11 mouse cellular contexts compared by ENCODE assay signal in genomic region chr9:107659961-107660360, GRCm38 (mm10). TPM values are rescaled to one million over a fixed set of nuclear protein-coding genes. Genes with fewer than 3 reads are reported as not detected.
DNase-seq lines count a peak whose midpoint lies in the region; ATAC-seq lines count a peak whose summit lies in the region.
"Had no signal": no experiment of that assay in that cellular context is flagged by ENCODE, and none has a peak within 500 bp of the region (broad histone marks: within the 10 kb centered on the region; RNA-seq: fewer than 3 reads in every experiment).

No protein-coding gene starts in this region.

- H3K4me1 ChIP-seq in hindbrain, embryonic 13.5 days (replicated peaks): peaks cover 35% of the 10 kb centered on the region
- peaks cover 7% of the 10 kb centered on the region for H3K4me1 ChIP-seq in hindbrain, embryonic 11.5 days (replicated peaks; ENCODE audit: control insufficient read depth, insufficient read depth, low read length)
- H3K4me1 ChIP-seq in forebrain, embryonic 11.5 days (replicated peaks; ENCODE audit: control insufficient read depth, insufficient read depth, low read length): peaks cover 7% of the 10 kb centered on the region; the same call in 1 of the 2 replicates
- H3K4me1 ChIP-seq in forebrain, embryonic 16.5 days (replicated peaks; ENCODE audit: control insufficient read depth, insufficient read depth, low read length): peaks cover 22% of the 10 kb centered on the region
- H3K4me1 ChIP-seq in midbrain, embryonic 15.5 days: peaks cover 15% of the 10 kb centered on the region; the same call in 1 of the 2 replicates

- peak overlapping the region; percentile 62 for H3K27ac ChIP-seq in hindbrain, embryonic 13.5 days
- H3K27ac ChIP-seq in hindbrain, embryonic 11.5 days (ENCODE audit: low read depth, low read length): no peak overlapping the region
- no peak overlapping the region for H3K27ac ChIP-seq in forebrain, embryonic 11.5 days (ENCODE audit: low read depth, low read length)
- peak overlapping the region; percentile 58 for H3K27ac ChIP-seq in forebrain, embryonic 16.5 days (ENCODE audit: low read length)
- H3K27ac ChIP-seq in midbrain, embryonic 15.5 days: peak overlapping the region; percentile 45
- H3K27ac ChIP-seq: kidney, postnatal 0 days had no signal

- no peak for DNase-seq in hindbrain, embryonic 11.5 days (ENCODE audit: low spot score)
- no peak for DNase-seq in forebrain, embryonic 11.5 days (ENCODE audit: low spot score)
- DNase-seq in thymus, postnatal 10 days (ENCODE audit: low spot score in 2 of 2): no peak
- DNase-seq in thymus, postnatal 4 days: no peak
- DNase-seq: adrenal gland, postnatal 25 days; lung, adult 18-20 months had no signal

- H3K4me2 ChIP-seq in hindbrain, embryonic 13.5 days: no peak overlapping the region
- H3K4me2 ChIP-seq in hindbrain, embryonic 11.5 days (replicated peaks; ENCODE audit: low read depth, low read length): no peak overlapping the region
- H3K4me2 ChIP-seq in forebrain, embryonic 11.5 days (ENCODE audit: low read depth, low read length, severe bottlenecking): no peak overlapping the region
- H3K4me2 ChIP-seq in forebrain, embryonic 16.5 days (ENCODE audit: low read length): no peak overlapping the region
- no peak overlapping the region for H3K4me2 ChIP-seq in midbrain, embryonic 15.5 days

- ATAC-seq in hindbrain, embryonic 13.5 days (ENCODE audit: low FRiP score): no peak
- ATAC-seq in hindbrain, embryonic 11.5 days (ENCODE audit: low FRiP score): no peak
- ATAC-seq in forebrain, embryonic 11.5 days (replicated peaks; ENCODE audit: low FRiP score): no peak
- peak; percentile 43 for ATAC-seq in forebrain, embryonic 16.5 days
- no peak for ATAC-seq in midbrain, embryonic 15.5 days (replicated peaks)

- H3K27me3 ChIP-seq in hindbrain, embryonic 13.5 days: peaks cover 6% of the 10 kb centered on the region
- H3K27me3 ChIP-seq in hindbrain, embryonic 11.5 days (ENCODE audit: control insufficient read depth, insufficient read depth, low read length): no peaks in the 10 kb centered on the region
- no peaks in the 10 kb centered on the region for H3K27me3 ChIP-seq in forebrain, embryonic 11.5 days (ENCODE audit: control insufficient read depth, insufficient read depth, low read length)
- no peaks in the 10 kb centered on the region for H3K27me3 ChIP-seq in forebrain, embryonic 16.5 days (replicated peaks; ENCODE audit: control insufficient read depth, insufficient read depth, low read length)
- H3K27me3 ChIP-seq in midbrain, embryonic 15.5 days (replicated peaks): peaks cover under 1% of the 10 kb centered on the region; the same call in 1 of the 2 replicates

- no peaks in the 10 kb centered on the region for H3K36me3 ChIP-seq in hindbrain, embryonic 13.5 days
- H3K36me3 ChIP-seq in hindbrain, embryonic 11.5 days (ENCODE audit: control insufficient read depth, insufficient read depth, low read length): no peaks in the 10 kb centered on the region
- no peaks in the 10 kb centered on the region for H3K36me3 ChIP-seq in forebrain, embryonic 11.5 days (ENCODE audit: control insufficient read depth, insufficient read depth, low read length)
- H3K36me3 ChIP-seq in forebrain, embryonic 16.5 days (ENCODE audit: control insufficient read depth, insufficient read depth): no peaks in the 10 kb centered on the region
- no peaks in the 10 kb centered on the region for H3K36me3 ChIP-seq in midbrain, embryonic 15.5 days (replicated peaks)

- WGBS in hindbrain, embryonic 13.5 days: 78% methylated on average over 3 of the region's 3 CpGs
- 92% methylated on average over 3 of the region's 3 CpGs for WGBS in hindbrain, embryonic 11.5 days
- WGBS in forebrain, embryonic 11.5 days: 84% methylated on average over 3 of the region's 3 CpGs
- WGBS in forebrain, embryonic 16.5 days: 67% methylated on average over 3 of the region's 3 CpGs
- WGBS in midbrain, embryonic 15.5 days: 68% methylated on average over 3 of the region's 3 CpGs

- H3K9ac ChIP-seq in hindbrain, embryonic 13.5 days: no peak overlapping the region
- no peak overlapping the region for H3K9ac ChIP-seq in hindbrain, embryonic 11.5 days (ENCODE audit: low read depth, low read length)
- peak overlapping the region; percentile 8; the same call in 1 of the 2 replicates for H3K9ac ChIP-seq in forebrain, embryonic 11.5 days (ENCODE audit: low read length)
- H3K9ac ChIP-seq in forebrain, embryonic 16.5 days (replicated peaks; ENCODE audit: low read depth, low read length): 0 out of 2 replicates have a peak overlapping the region, but pooled peaks have one; percentile 11
- H3K9ac ChIP-seq in midbrain, embryonic 15.5 days: no peak overlapping the region

- H3K4me3 ChIP-seq in hindbrain, embryonic 13.5 days: no peak overlapping the region
- H3K4me3 ChIP-seq in hindbrain, embryonic 11.5 days (ENCODE audit: low read depth, low read length): no peak overlapping the region
- no peak overlapping the region for H3K4me3 ChIP-seq in forebrain, embryonic 11.5 days (ENCODE audit: low read depth, low read length)
- no peak overlapping the region for H3K4me3 ChIP-seq in forebrain, embryonic 16.5 days (replicated peaks; ENCODE audit: low read length)
- H3K4me3 ChIP-seq in midbrain, embryonic 15.5 days: no peak overlapping the region

- H3K9me3 ChIP-seq in hindbrain, embryonic 13.5 days: no peaks in the 10 kb centered on the region
- H3K9me3 ChIP-seq in hindbrain, embryonic 11.5 days (ENCODE audit: control insufficient read depth, low read length): no peaks in the 10 kb centered on the region
- no peaks in the 10 kb centered on the region for H3K9me3 ChIP-seq in forebrain, embryonic 11.5 days (ENCODE audit: control insufficient read depth, low read length)
- H3K9me3 ChIP-seq in forebrain, embryonic 16.5 days (ENCODE audit: control insufficient read depth, low read length): no peaks in the 10 kb centered on the region
- H3K9me3 ChIP-seq in midbrain, embryonic 15.5 days: no peaks in the 10 kb centered on the region

RNA-seq across cellular contexts. Expression of gene Slc38a3, which starts 9.4 kb away (rescaled TPM):
- 25.3 and 26.2 TPM in 2 replicates for polyA plus RNA-seq in hindbrain, embryonic 13.5 days (2015; fragmentation: Nextera tagmentation; extraction: Ambion mirVana)
- 8.0 and 9.8 TPM in 2 replicates for polyA plus RNA-seq in hindbrain, embryonic 11.5 days (2014; fragmentation: Nextera tagmentation; extraction: Ambion mirVana)
- 6.7 TPM in 2 replicates for polyA plus RNA-seq in forebrain, embryonic 11.5 days (2014; fragmentation: Nextera tagmentation; extraction: Ambion mirVana)
- polyA plus RNA-seq in forebrain, embryonic 16.5 days (2015; fragmentation: Nextera tagmentation; extraction: Ambion mirVana): 30.4 and 32.6 TPM in 2 replicates
- polyA plus RNA-seq in midbrain, embryonic 15.5 days (2015; fragmentation: Nextera tagmentation; extraction: Ambion mirVana): 31.8 and 40.4 TPM in 2 replicates

RNA-seq across cellular contexts. Expression of gene Gnat1, which starts 19.6 kb away (rescaled TPM):
- polyA plus RNA-seq in hindbrain, embryonic 13.5 days (2015; fragmentation: Nextera tagmentation; extraction: Ambion mirVana): 1.8 TPM in 2 replicates
- polyA plus RNA-seq in hindbrain, embryonic 11.5 days (2014; fragmentation: Nextera tagmentation; extraction: Ambion mirVana): 0.84 and 1.2 TPM in 2 replicates
- polyA plus RNA-seq in forebrain, embryonic 11.5 days (2014; fragmentation: Nextera tagmentation; extraction: Ambion mirVana): 1.6 and 2.6 TPM in 2 replicates
- 1.2 and 1.4 TPM in 2 replicates for polyA plus RNA-seq in forebrain, embryonic 16.5 days (2015; fragmentation: Nextera tagmentation; extraction: Ambion mirVana)
- polyA plus RNA-seq in midbrain, embryonic 15.5 days (2015; fragmentation: Nextera tagmentation; extraction: Ambion mirVana): 2.1 and 2.2 TPM in 2 replicates
- polyA plus RNA-seq: embryonic facial prominence, embryonic 11.5 days had no signal

RNA-seq across cellular contexts. Expression of gene Gnai2, which starts 24.8 kb away (rescaled TPM):
- polyA plus RNA-seq in hindbrain, embryonic 13.5 days (2015; fragmentation: Nextera tagmentation; extraction: Ambion mirVana): 335 and 338 TPM in 2 replicates
- 529 and 534 TPM in 2 replicates for polyA plus RNA-seq in hindbrain, embryonic 11.5 days (2014; fragmentation: Nextera tagmentation; extraction: Ambion mirVana)
- 527 and 580 TPM in 2 replicates for polyA plus RNA-seq in forebrain, embryonic 11.5 days (2014; fragmentation: Nextera tagmentation; extraction: Ambion mirVana)
- polyA plus RNA-seq in forebrain, embryonic 16.5 days (2015; fragmentation: Nextera tagmentation; extraction: Ambion mirVana): 299 and 316 TPM in 2 replicates
- polyA plus RNA-seq in midbrain, embryonic 15.5 days (2015; fragmentation: Nextera tagmentation; extraction: Ambion mirVana): 299 and 386 TPM in 2 replicates

RNA-seq across cellular contexts. Expression of gene Sema3f, which starts 50.3 kb away (rescaled TPM):
- polyA plus RNA-seq in hindbrain, embryonic 13.5 days (2015; fragmentation: Nextera tagmentation; extraction: Ambion mirVana): 16.4 and 17.0 TPM in 2 replicates
- polyA plus RNA-seq in hindbrain, embryonic 11.5 days (2014; fragmentation: Nextera tagmentation; extraction: Ambion mirVana): 10.7 and 12.0 TPM in 2 replicates
- polyA plus RNA-seq in forebrain, embryonic 11.5 days (2014; fragmentation: Nextera tagmentation; extraction: Ambion mirVana): 13.2 and 15.9 TPM in 2 replicates
- polyA plus RNA-seq in forebrain, embryonic 16.5 days (2015; fragmentation: Nextera tagmentation; extraction: Ambion mirVana): 11.0 and 14.9 TPM in 2 replicates
- 26.0 and 31.2 TPM in 2 replicates for polyA plus RNA-seq in midbrain, embryonic 15.5 days (2015; fragmentation: Nextera tagmentation; extraction: Ambion mirVana)

RNA-seq across cellular contexts. Expression of gene Sema3b, which starts 50.9 kb away (rescaled TPM):
- 3.4 and 4.2 TPM in 2 replicates for polyA plus RNA-seq in hindbrain, embryonic 13.5 days (2015; fragmentation: Nextera tagmentation; extraction: Ambion mirVana)
- 1.4 and 1.6 TPM in 2 replicates for polyA plus RNA-seq in hindbrain, embryonic 11.5 days (2014; fragmentation: Nextera tagmentation; extraction: Ambion mirVana)
- polyA plus RNA-seq in forebrain, embryonic 11.5 days (2014; fragmentation: Nextera tagmentation; extraction: Ambion mirVana): 1.7 TPM in 2 replicates
- polyA plus RNA-seq in forebrain, embryonic 16.5 days (2015; fragmentation: Nextera tagmentation; extraction: Ambion mirVana): 2.3 and 3.0 TPM in 2 replicates
- 4.3 and 4.9 TPM in 2 replicates for polyA plus RNA-seq in midbrain, embryonic 15.5 days (2015; fragmentation: Nextera tagmentation; extraction: Ambion mirVana)

Comparison
In these comparisons a context has a peak if more than half of its experiments do, and no peak if none do; other contexts are left out.
1. H3K27ac ChIP-seq: peak in hindbrain, embryonic 13.5 days (single experiment), forebrain, embryonic 16.5 days (single experiment) and midbrain, embryonic 15.5 days (single experiment); none in hindbrain, embryonic 11.5 days (single experiment) and forebrain, embryonic 11.5 days (single experiment).
2. H3K9ac ChIP-seq: peak in forebrain, embryonic 11.5 days (single experiment) and forebrain, embryonic 16.5 days (single experiment); none in hindbrain, embryonic 13.5 days (single experiment), hindbrain, embryonic 11.5 days (single experiment) and midbrain, embryonic 15.5 days (single experiment).